Mouse (Mus musculus) cerebellum, adult 11-12 months (tissue): ENCODE data around the gene Iqgap3.
A peak's percentile ranks its signal among the peaks of the same experiment; 100 is the strongest.

Source experiments
- DNase-seq: peaks from one replicate; pipeline ENCODE4 v3.0.0; 2022

Iqgap3 gene

DNA sequence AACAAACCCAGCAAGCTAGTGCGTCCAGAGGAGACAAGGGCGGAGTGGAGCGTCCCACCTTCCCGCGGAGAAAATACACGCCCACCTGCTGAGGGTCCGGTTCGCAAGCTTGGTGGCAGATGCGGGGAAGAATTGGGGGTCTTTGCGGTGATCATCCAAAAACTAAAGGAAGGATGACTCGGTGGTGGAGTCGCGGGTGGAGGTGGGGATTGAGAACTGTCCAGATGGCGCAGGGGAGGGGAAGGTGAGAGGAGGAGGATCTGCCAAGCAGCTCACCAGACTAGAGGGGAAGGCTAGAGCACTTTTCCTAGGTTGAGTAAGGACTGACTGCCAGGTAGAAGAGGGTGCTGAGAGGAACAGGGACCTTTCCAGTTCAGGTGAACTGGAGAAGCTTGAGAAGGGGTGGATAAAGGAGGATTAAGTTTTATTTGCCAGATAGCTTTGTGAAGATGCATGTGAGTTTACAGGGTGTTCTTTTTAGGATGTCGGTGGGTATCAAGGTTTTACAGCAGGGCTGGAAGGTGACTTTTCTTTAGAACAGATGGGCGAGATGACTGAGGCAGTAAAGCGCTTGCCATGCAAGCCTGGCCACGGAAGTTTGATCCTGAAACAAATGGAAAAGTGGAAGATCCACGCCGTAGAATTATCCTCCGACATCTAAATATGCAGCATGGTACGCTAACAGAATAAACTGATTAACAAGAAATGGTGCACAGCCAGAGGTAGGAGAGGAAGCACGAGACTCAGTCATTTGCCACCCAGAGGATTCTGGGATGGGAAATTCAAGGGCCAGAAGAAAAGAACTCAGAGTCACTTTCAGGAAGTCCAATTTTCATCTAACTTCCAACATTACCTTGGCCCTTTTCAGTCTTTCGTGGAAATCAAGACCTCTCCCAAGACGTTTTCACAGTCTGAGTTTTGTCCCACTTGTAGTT is 57.7 kb downstream of the Iqgap3 start:
- DNase-seq = peak; percentile 89

DNA sequence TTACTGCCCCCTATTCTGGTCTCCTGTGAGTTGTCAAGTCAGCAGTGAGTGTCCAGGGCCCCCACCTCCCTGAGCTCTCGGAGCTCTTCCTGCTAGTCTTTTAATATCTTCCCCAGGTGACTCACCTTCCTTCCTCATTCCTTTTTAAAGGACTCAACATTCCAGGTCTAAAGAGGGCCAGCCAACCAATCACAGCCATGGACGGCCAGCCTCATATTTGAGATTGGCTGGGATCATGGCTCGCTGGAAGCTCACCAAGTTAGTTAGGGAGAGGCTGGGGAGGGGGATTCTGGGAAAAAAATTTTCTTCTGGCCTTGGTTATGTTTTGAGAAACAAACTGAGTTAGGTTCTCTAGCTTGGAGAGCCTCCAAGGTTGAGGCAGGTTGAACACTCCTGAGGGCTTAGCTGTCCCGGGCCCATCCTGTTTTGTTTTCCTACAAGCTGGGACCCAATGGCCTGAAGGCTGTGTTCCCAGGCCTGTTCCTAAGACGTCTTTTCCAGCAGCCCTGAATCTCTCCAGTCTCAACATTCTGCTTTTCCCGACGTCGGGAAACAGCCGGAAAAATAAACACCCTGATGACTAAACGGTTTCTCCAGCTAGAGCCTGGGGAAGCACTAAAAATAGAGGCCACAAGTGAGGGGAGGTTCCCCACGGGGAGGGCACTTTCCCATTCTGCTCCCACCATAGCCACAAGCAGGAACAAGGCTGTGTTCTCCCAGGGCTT is 58.6 kb downstream of the Iqgap3 start:
- peak; percentile 66 for DNase-seq

DNA sequence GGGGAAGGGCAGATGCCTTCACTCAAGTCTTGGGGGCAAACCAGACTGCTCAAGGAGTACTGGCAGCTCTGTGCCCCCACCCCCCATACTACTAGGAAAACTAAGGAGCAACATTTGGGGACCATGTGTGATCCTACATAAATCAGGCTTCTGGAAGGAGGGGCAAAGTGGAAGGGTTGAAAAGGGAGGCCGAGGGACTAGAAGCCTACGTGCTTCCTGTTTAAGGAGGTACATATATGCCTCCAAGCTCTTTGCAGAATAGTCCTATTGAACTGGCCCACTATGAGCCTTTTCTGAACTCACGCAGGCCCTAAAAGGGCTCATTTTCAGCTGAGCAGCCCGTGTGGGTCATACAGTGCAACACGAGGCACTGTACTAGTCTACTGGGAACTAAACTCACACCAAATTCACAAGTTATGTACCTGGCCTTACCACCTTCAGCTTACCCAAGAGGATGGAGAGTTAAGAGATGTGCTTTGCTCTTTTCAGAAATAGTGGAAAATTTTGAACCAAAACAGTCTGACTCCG is 59.2 kb downstream of the Iqgap3 start:
- DNase-seq = no peak

DNA sequence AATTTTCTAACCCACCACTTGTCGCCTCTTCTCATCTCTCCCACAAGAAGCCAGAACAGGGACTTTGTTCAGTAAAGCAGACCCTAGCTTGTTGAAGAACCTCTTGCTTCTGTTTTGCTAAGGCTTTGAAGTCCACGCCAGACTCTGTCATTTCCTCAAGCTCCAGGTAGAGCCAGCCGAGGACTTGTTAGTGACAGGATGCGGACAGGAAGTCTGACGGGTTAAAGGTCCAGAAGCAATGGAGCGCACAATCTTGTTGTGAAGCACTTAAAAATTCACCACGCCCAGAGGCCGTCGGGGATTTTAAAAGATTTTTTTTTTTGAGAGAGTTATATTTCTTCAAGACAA is 59.6 kb downstream of the Iqgap3 start:
- DNase-seq = no peak

DNA sequence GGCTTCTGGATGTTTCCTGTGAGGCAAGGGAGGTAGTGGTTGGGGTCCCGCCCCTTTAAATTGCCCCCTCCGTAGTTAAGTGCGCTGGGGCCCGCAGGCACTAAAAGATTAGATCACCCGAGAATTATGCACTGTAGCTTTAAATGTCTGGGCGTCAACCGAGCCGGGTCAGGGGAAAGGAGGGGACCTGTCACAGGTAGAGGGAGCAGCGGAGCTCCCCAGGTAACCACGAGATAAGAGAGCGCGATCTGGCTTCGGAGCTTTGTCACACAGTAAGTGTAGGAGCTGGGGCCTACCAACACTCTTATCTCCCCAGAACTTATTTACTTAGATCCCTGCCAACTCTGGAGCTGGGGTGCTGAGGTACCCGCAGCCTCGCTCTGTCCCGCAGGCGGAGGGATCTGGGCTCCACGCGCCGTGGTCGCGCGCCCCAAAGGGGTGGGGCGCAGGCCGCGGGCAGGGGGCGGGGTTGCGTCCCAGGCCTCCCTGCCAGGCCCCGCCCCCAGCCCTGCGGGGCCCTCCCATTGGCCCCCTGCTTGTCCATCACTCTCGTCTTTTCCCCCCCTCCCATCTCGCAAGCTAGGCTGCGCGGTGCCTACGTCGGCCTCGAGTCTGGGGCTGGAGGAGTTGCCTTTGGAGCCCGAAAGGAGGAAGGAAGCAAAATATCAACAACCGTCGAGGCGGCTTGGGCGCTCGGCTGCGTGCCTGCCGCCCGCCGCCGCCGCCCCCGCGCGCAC is 60.2 kb downstream of the Iqgap3 start, which contains the start of gene Mef2d:
Mef2d (plus strand) TSS at position 586 of the 737 bp plus-strand sequence.
- peak; percentile 96 for DNase-seq

DNA sequence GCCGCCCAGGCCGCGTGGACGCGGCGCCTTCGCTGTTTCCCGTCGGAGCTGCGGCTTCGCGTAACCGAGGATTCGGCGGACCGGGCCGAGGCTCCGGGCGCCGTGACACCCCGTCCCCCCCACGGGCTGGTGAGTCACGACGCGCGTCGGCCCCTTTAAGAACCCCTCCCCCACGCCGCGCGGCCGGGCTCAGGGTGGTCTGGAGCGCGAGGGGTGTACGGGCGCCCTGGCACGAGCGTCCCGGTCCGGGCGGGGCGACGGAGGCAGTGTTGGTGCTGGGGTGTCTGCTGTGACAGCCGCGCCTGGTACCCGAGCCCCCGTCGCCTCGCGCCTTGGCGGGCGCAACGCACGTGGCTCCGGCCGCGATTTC is 60.8 kb downstream of the Iqgap3 start:
- no peak for DNase-seq

DNA sequence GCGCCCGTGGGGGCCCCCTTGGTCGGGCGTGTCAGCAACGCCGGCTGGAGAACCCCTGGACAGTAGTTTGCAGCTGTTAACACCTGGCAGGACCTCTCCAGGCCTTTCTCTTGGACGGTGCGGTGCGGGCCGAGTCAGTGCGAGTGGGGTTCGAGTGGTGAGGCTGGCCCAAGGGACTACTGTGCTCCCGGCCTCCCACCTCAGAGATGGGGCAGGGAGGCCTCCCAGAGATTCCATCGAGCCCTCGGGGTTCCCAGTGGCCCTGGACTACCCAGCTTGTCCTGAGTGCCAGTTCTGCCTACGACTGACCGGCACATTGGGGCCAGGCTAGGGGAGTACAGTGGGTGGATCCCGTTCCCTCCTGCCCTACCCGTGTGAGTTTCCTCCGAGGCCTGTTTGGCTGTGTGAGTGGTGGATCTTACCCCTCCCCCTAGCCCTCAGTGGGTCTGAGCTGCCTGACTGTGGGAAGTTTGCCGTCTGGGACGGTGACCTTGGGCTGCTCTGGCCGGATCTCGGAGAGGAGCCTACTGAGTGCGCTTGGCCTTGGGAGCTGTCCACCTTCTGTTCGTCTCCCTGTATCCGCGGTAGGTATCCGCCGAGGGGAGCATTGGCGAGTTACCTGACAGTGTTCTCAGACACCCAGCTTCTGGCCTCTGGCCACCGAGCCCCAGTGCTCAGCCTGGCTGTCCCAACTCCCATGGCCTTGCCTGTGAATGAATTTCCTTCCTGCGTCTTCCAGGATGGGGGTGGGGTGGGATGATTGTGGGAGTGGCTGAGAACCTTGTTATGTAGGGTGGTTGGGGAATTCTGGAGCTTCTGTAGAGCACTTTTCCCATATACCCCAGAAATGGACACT is 61.4 kb downstream of the Iqgap3 start:
- DNase-seq = peak; percentile 85

DNA sequence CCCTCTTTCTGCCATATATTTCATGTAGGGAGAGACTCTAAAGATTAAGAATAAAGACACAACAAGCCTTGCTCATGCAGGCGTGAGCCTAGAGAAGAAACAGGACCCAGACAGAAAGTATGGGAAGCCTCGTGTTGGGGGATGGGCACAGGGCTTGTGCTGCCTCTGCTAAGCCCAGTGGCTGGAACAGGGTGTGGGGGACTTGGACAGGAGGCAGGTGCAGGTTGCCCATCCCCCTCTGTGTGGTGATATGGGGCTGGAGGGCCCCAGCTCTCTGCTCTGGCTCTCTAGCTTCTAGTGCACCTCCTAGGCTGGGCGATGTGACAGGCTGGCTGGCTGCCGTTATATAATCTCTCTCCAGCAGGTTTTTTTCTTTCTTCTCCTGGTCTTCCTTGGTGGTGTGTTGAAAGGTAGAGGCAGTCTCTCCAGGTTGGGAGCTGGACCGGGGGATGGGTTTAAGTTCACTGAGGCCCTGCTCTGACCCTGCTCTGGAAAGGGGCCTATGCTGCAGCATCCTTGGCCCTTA is 62.3 kb downstream of the Iqgap3 start:
- DNase-seq = peak; percentile 85

DNA sequence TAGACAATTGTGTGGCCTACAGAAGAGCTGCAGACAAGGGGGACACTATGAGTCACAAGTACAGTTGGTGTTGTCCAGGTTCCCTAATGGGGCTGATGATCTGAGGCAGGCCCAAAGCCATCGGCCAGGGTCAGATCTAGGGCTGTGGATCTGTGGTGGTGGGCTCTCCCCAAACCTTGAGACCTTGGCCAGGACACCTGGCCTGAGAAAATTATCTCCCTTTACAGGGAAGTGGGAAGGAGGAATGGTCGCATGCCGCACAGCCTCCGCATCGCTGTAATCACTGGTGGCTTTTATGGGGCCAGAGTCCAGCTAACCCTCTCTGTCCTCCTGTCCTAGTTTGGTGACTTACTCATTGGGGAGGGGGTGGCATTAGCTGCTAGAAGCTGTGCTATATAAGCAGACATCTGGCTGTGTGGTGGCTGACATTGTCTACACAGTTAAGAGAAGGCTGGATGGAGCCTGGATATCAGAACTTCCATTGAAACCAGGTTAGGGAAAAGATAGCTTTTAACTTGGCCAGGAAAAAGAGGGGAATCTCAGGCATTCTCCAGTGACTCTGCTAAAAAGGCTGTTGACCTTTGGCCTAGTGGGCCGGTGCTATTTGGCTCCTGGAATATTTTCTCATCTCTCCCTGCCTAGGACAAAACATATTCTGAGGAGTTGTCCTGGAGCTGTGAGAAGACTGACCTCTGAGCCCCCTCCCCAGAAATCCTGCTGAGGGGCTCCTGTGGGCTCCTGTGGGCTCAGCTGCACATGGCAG is 63.1 kb downstream of the Iqgap3 start:
- peak; percentile 57 for DNase-seq

DNA sequence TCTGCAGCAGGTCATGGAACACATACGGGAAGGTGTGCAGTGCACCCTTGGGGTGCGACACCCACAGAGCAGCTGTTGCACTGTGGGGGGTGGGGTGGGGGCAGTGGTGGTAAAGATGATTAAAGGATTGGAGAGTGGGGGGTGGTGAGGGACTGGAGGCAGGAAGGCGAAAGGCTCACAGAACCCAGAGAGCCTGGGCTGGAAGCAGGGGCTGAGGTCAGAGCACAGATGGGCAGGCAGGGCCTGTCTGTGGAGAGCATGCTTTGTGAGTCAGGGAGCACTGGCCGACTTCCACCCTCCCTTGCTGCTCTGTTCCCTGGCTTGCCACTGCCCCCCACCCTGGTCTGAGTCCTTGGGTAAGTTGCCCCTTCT is 63.6 kb downstream of the Iqgap3 start:
- peak; percentile 82 for DNase-seq

DNA sequence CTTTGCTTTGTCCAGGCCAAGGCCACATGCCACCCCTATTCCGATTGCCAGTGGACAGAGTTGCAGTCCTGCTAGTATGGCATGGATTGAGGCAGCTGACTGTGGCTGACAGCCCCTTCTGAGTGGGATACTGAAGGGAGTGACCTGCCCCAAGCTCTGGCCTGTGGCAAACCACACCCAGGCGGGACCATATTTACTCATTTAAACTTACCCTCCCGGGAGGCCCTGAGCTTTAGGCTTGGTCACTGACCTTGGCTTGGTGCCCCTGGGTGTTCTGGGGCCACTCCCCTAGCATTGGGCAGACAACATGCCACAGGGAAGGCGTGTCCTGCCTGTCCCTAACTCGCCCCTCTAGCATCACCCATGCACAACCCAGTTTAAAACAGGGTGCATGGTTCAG is 64.2 kb downstream of the Iqgap3 start:
- peak; percentile 67 for DNase-seq

DNA sequence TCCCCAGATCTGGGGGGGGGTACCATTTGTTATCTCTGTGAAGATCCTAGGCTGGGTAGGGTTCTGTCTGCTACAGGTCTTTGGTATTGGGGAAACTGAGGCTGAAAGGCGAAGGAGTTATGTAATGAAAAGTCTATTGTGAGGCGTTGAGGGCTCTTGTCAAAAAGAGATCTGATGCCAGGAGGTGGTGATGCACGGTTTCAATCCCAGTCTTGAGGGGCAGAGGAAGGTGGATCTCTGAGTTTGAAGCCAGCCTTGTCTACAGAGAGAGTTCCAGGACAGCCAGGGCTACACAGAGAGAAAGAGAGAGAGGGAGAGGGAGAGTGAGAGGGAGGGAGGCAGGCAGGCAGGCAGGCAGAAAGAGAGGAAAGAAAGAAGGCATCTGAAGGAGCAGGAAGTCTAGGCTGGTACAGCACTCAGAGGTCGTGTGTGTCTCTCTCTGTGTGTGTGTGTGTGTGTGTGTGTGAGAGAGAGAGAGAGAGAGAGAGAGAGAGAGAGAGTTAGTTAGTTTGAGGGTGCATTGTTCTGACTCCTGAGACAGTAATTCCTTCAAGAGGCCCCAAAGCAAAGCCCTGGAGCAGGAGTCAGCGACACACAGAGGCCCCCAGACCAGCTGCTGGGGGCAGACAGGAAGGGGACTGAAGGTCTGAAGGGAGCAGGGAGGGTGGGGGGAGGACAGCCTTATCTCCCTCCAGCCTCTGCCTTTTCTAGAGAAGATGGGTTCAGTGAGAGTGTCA is 64.8 kb downstream of the Iqgap3 start:
- no peak for DNase-seq

DNA sequence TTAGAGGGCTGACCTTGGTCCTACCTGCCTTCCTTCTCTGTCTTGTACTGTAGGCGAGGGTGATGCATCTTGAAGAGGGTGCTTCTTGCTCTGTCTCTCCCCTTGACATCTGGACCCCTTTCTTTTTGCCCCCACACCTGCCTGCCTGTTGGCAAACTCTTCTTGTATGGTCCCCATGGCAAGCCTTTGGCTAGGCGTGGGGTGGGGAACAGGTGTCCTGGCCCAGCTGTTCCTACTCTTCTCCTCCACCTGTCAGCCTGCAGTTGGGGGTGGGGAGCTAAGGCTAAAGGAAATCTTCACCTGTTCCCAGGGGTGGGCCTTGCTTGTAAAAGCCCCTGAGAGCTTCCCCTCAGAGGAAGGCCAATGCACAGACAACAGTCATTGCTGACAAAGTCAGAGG is 65.7 kb downstream of the Iqgap3 start:
- peak; percentile 55 for DNase-seq

DNA sequence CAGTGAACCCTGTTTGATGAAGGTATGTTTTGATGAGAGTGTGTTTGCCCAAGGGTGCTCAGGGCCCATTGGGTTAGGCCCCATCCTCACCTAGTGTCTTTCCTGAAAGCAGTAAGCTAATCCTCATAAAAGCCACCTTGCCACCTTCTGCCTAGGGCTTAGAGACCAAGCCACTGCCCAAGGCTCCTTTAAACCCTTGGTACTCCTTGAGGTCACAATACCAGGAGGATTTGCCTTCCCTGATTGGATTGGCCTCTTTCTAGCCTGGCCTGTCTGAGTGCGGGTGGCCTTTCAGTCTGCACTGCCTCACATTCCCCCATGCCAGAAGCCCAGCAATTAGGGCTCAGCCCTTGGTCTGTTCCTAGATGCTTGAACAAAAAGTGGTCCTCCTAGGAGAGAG is 66.1 kb downstream of the Iqgap3 start:
- DNase-seq = no peak

DNA sequence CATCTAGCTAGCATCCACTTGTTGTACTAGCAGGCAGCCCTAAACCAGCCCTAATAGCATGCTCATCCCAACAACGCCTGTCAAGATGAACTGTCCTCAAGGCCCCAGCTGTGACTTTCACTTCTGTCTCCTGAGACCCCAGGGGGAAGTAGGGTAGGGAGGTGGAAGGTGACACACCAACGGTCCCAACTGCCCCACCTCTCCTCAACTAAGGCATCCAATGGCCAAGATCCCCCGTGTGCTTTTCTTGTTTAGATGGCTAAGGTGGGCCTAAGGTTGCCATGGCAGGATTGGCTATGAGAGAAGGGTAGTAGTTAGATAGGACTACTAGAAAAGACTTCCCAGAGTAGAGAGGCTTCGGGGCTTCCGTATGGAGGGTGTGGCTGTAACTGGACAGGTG is 66.6 kb downstream of the Iqgap3 start:
- DNase-seq = peak; percentile 18

DNA sequence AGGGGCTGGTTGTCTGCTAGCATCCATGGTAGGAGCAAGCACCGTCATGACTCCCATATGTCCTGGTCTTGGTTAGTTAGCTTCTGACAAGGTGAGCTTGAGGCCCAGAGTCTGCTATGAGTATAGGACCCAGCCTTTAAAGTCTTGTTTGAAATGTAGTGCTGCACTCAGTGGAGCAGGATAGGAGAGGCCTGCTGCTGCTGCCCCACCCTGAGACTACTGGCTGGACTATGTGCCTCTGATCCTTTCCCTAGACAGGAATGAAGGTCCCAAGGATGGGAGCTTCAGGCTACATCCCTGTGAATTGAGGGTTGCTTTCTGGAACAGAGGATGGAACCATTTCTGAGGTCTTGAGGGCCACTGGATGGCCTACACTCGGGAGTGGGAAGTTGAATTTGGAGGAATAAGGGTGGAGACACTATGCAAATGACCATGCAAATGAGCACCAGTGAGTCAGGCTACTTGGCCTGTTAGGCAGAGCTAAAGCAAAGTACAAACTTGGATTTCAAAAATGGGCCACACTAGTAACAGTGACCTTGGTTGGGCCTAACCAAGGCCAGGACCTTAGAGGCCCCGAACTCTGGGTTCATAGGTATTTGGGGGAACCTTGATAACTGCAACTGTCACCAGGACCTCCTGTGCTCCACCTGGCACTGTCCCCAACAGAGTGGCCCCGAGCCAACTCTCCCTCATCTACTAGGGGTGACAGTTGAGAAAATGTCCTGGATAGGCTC is 67.2 kb downstream of the Iqgap3 start:
- DNase-seq = peak; percentile 70

DNA sequence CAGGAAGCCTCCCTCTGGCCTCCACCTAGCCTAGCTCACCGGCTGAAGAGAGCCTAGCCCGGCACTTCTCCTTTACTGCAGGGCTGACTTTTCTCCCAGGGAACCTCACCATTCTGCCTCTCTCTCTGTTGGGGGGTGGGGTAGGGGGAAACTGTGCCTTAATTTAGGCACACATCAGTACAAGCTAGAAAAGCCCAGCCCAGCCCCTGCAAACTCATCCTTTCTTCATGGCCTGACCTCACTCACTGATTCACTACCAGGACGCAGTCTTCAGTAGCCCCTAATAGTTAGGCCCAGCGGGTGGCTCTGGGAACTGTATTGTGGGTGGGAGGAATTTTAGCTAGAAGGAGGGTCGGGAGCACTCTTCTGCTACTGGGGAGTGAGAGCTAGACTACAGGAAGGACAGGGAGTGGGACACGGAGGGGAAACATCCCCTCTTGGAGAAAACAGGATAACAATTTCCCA is 67.8 kb downstream of the Iqgap3 start:
- DNase-seq = no peak

DNA sequence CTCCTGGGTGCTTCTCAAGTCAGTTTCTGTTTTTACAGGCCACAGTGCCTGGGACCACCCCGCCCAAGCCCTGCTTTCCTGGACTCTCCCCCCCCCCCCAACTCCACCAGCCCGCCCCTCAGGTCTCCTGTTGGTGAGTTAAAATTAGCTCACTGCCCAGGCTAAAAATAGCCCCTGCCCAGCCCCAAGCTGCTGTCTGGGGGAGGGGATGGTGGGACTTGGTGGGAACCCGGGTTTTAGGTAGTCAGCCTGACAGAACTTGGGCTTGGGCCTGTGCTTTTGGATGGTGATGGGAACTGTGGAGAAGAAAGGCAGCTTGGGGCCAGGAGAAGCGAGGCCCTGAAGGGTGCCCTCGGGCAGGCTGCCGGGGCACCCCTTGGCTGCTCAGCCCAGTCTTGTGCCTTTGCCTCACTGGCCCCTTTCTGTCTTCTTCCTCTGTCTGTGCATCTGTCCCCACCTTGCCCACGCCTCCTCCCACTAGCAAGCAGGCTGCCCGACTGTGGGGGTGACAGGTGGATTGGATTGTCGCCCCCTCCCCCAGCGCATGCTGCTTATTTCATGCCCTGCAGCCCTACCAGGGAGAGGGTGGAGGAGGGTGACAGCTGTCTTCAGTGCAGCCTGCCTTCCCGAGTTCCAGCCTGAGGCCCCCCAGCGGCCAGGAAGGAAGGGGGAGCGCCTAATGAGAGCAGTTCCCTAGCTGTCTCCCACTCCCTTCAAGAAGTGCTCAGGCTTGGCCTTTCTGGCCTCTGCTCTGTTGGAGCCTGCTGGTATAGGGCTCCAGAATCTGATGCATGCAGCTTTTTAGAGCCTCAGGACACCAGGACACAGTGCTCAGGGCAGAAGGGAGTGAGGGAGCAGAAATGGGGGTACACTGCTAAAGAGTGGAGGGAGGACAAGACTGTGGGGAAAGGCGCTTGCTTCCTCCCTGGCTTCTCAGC is 68.6 kb downstream of the Iqgap3 start:
- peak; percentile 75 for DNase-seq

DNA sequence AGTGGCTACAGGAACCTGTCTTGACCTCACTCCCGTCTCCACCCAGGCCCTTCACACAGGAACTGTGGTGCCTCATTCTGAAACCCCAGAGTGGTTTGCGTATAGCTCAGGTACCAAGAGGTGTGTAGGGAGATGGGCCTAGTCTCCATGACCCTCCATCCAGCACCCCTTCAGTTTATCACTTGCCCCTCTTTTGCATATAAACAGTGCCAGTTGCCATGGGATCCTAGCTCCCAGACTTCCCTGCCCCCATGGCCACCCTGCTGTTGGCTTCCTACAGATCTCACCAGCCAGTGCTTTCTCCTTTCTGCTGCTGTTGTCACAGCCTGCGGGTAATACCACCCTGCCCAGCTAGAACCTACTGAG is 69.2 kb downstream of the Iqgap3 start:
- no peak for DNase-seq
